Mouse (Mus musculus): Measurements from ENCODE around the gene Gsk3b. TPM values are rescaled to one million over a fixed set of nuclear protein-coding genes. Genes with fewer than 3 reads are reported as not detected.

Gene Gsk3b
- 43.5 TPM for polyA plus RNA-seq (2014; fragmentation: Illumina TruSeq; extraction: RNeasy Lipid Tissue Mini Kit (QIAGEN cat#74804); ENCODE audit: low replicate concordance)

DNA sequence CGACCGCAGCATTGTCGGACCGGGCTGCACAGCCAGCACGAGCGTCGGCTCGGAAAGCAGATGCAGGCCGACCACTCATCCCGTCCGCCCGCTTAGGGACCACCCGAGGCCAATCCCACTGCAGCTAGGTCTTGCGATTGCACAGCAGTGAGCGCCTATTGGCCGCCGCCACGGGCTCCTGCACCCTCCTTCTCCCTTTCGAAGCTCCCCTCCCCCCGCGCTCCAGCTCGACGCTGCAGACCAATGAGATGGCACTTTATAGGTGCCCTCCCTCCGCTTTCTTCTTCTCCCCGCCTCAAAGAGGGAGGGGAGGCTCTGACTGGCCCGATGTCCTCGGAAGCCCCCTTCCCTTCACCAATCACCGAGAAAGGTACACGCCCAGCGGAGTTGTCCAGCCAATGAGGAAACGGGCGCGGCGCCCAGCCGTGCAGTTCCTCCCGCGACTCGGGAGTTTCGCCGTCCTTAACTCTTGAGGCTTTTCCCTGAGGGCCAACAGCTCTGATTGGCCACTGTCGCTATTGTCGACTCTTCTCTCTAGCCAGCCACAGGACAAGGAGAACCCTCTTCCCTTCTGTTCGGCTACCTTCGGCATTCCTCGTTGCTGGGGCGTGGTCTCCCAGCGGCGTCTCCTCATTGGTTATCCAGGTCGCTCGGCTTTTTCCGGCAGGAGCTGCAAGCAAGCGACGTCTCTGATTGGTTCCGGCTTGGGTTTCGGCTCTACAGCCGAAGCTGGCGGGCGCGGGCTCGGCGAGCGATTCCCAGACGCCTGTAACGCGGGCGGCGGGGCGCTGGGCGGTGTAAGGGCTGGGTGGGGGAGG is at the start of gene Gsk3b:
TSS of gene Gsk3b (plus strand) at position 373 of the 818 bp plus-strand sequence.

DNA sequence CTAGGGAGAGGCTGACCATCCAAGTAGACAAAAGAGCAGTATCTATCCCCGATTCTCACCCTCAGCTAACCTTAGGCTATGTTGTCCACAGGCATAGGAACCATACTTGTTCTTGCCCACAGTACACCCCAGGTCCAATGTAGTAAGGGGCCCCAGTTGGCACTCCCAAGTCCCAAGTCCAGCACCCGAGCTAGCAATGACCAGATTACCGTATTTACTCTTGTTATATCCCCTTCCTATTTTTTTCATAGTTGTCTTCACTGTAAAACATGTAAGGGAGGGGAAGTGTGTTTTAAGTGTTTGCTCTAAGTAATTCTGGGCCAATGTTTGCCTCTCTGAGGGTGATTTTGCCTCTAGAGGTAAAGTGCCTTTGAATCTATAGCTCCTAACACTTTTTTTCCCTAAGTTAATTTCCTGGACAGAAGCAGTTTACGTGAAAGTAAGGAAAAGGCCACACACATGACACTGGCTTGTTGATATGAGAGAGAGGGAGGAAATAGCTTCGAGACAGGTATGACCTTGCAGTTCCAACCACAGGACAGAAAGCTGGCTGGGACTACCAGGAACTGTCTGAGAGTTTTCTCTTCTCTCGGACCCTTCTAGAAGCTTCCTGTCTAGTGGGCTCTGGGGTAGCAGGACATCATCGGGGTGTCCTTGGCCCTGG is 206.0 kb downstream of the Gsk3b start, which contains the start of gene Nr1i2:
TSS of gene Nr1i2 (minus strand) at position 140 of the 664 bp plus-strand sequence.

Other genes starting within 250 kb of the Gsk3b start
- gene Gm36028, start 227.9 kb upstream of the Gsk3b start, polyA plus RNA-seq (2014; fragmentation: Illumina TruSeq; extraction: RNeasy Lipid Tissue Mini Kit (QIAGEN cat#74804); ENCODE audit: low replicate concordance) = not detected
- 29.1 TPM for gene Lrrc58, start 220.6 kb upstream of the Gsk3b start, polyA plus RNA-seq (2014; fragmentation: Illumina TruSeq; extraction: RNeasy Lipid Tissue Mini Kit (QIAGEN cat#74804); ENCODE audit: low replicate concordance)
- not detected for gene Gpr156, start 172.5 kb upstream of the Gsk3b start, polyA plus RNA-seq (2014; fragmentation: Illumina TruSeq; extraction: RNeasy Lipid Tissue Mini Kit (QIAGEN cat#74804); ENCODE audit: low replicate concordance)
- 8.4 TPM for gene Nr1i2, start 205.8 kb downstream of the Gsk3b start, polyA plus RNA-seq (2014; fragmentation: Illumina TruSeq; extraction: RNeasy Lipid Tissue Mini Kit (QIAGEN cat#74804); ENCODE audit: low replicate concordance)

Data from small intestine, adult 10 weeks (tissue).